Mouse (Mus musculus) cerebellum, postnatal 4 days (tissue): ENCODE results near the gene Slc7a15.

Experiments used
- DNase-seq, 2 experiments: peaks; one replicate each; pipeline ENCODE4 v3.0.0; 2022; ENCODE audit warnings: low spot score in 2 of 2, mixed read lengths in 1 of 2

Slc7a15 gene

GRCm38 (mm10) chr12:8485247-8485646 lies 113.6 kb downstream of the Slc7a15 start:
- DNase-seq, result no peak

- DNase-seq, result no peak
Measured at GRCm38 (mm10) chr12:8482169-8482568, 116.7 kb downstream of the Slc7a15 start.
